Mouse (Mus musculus): ENCODE data around the gene Fgl2. TPM values are rescaled to one million over a fixed set of nuclear protein-coding genes. Genes with fewer than 3 reads are reported as not detected.

Gene Fgl2
- polyA plus RNA-seq, 1 experiment from 2014 or later: 1.3 TPM

GRCm38 (mm10) chr5:21376935-21377334 lies 4.5 kb downstream of the Fgl2 start:
- H3K4me3 ChIP-seq (ENCODE audit: low read depth, low read length): no peak overlapping the region
- no peak for DNase-seq (ENCODE audit: low spot score)
- no peaks in the 10 kb centered on the region for H3K27me3 ChIP-seq (ENCODE audit: control insufficient read depth, insufficient read depth, low read length)
- no peak overlapping the region for H3K4me2 ChIP-seq (ENCODE audit: low read depth, low read length)
- no peak overlapping the region for H3K27ac ChIP-seq (replicated peaks; ENCODE audit: low read depth, low read length)
- no peak overlapping the region for H3K9ac ChIP-seq (replicated peaks; ENCODE audit: low read length)
- WGBS: 59% methylated on average over 4 of the region's 4 CpGs
- no peaks in the 10 kb centered on the region for H3K36me3 ChIP-seq (replicated peaks; ENCODE audit: control insufficient read depth, insufficient read depth, low read depth, low read length)
- no peaks in the 10 kb centered on the region for H3K4me1 ChIP-seq (ENCODE audit: control insufficient read depth, insufficient read depth, low read length)
- H3K9me3 ChIP-seq (replicated peaks; ENCODE audit: control insufficient read depth, low read length): no peaks in the 10 kb centered on the region
- ATAC-seq (replicated peaks; ENCODE audit: insufficient number of reproducible peaks, low FRiP score, low TSS enrichment, low read depth): no peak

- ATAC-seq (replicated peaks; ENCODE audit: insufficient number of reproducible peaks, low FRiP score, low TSS enrichment, low read depth): no peak
- DNase-seq (ENCODE audit: low spot score): no peak
- Histone ChIP-seq H3K4me3 (ENCODE audit: low read depth, low read length) (no peak overlapping the region), H3K4me2 (ENCODE audit: low read depth, low read length) (no peak overlapping the region), H3K9ac (replicated peaks; ENCODE audit: low read length) (no peak overlapping the region), H3K9me3 (replicated peaks; ENCODE audit: control insufficient read depth, low read length) (no peaks in the 10 kb centered on the region), H3K36me3 (replicated peaks; ENCODE audit: control insufficient read depth, insufficient read depth, low read depth, low read length) (no peaks in the 10 kb centered on the region), H3K27me3 (ENCODE audit: control insufficient read depth, insufficient read depth, low read length) (no peaks in the 10 kb centered on the region), H3K27ac (replicated peaks; ENCODE audit: low read depth, low read length) (no peak overlapping the region), H3K4me1 (ENCODE audit: control insufficient read depth, insufficient read depth, low read length) (no peaks in the 10 kb centered on the region)
- WGBS: 75% methylated on average over 2 of the region's 2 CpGs
These were observed 6.0 kb downstream of the Fgl2 start for GRCm38 (mm10) chr5:21378397-21378796.

- no peak for ATAC-seq (replicated peaks; ENCODE audit: insufficient number of reproducible peaks, low FRiP score, low TSS enrichment, low read depth)
- H3K9ac ChIP-seq (replicated peaks; ENCODE audit: low read length): no peak overlapping the region
- no peaks in the 10 kb centered on the region for H3K36me3 ChIP-seq (replicated peaks; ENCODE audit: control insufficient read depth, insufficient read depth, low read depth, low read length)
- no peaks in the 10 kb centered on the region for H3K9me3 ChIP-seq (replicated peaks; ENCODE audit: control insufficient read depth, low read length)
- H3K27ac ChIP-seq (replicated peaks; ENCODE audit: low read depth, low read length): no peak overlapping the region
- H3K4me1 ChIP-seq (ENCODE audit: control insufficient read depth, insufficient read depth, low read length): no peaks in the 10 kb centered on the region
- no peak overlapping the region for H3K4me2 ChIP-seq (ENCODE audit: low read depth, low read length)
- 50% methylated on average over 6 of the region's 6 CpGs for WGBS
- no peak overlapping the region for H3K4me3 ChIP-seq (ENCODE audit: low read depth, low read length)
- no peak for DNase-seq (ENCODE audit: low spot score)
- H3K27me3 ChIP-seq (ENCODE audit: control insufficient read depth, insufficient read depth, low read length): no peaks in the 10 kb centered on the region
These were observed 9.5 kb downstream of the Fgl2 start for GRCm38 (mm10) chr5:21381986-21382385.

GRCm38 (mm10) chr5:21382678-21383077 lies 10.2 kb downstream of the Fgl2 start:
- Histone ChIP-seq H3K4me2 (ENCODE audit: low read depth, low read length) (no peak overlapping the region), H3K27me3 (ENCODE audit: control insufficient read depth, insufficient read depth, low read length) (no peaks in the 10 kb centered on the region), H3K4me1 (ENCODE audit: control insufficient read depth, insufficient read depth, low read length) (no peaks in the 10 kb centered on the region), H3K9ac (replicated peaks; ENCODE audit: low read length) (no peak overlapping the region), H3K36me3 (replicated peaks; ENCODE audit: control insufficient read depth, insufficient read depth, low read depth, low read length) (no peaks in the 10 kb centered on the region), H3K4me3 (ENCODE audit: low read depth, low read length) (no peak overlapping the region), H3K27ac (replicated peaks; ENCODE audit: low read depth, low read length) (no peak overlapping the region), H3K9me3 (replicated peaks; ENCODE audit: control insufficient read depth, low read length) (no peaks in the 10 kb centered on the region)
- DNase-seq (ENCODE audit: low spot score) (no peak), ATAC-seq (replicated peaks; ENCODE audit: insufficient number of reproducible peaks, low FRiP score, low TSS enrichment, low read depth) (no peak)
- 62% methylated on average over 6 of the region's 6 CpGs for WGBS

- H3K27ac ChIP-seq (replicated peaks; ENCODE audit: low read depth, low read length): no peak overlapping the region
- no peak for DNase-seq (ENCODE audit: low spot score)
- no peaks in the 10 kb centered on the region for H3K36me3 ChIP-seq (replicated peaks; ENCODE audit: control insufficient read depth, insufficient read depth, low read depth, low read length)
- H3K4me2 ChIP-seq (ENCODE audit: low read depth, low read length): no peak overlapping the region
- no peaks in the 10 kb centered on the region for H3K9me3 ChIP-seq (replicated peaks; ENCODE audit: control insufficient read depth, low read length)
- H3K4me1 ChIP-seq (ENCODE audit: control insufficient read depth, insufficient read depth, low read length): no peaks in the 10 kb centered on the region
- no peaks in the 10 kb centered on the region for H3K27me3 ChIP-seq (ENCODE audit: control insufficient read depth, insufficient read depth, low read length)
- ATAC-seq (replicated peaks; ENCODE audit: insufficient number of reproducible peaks, low FRiP score, low TSS enrichment, low read depth): no peak
- WGBS: 43% methylated on average over 14 of the region's 14 CpGs
- no peak overlapping the region for H3K9ac ChIP-seq (replicated peaks; ENCODE audit: low read length)
- no peak overlapping the region for H3K4me3 ChIP-seq (ENCODE audit: low read depth, low read length)
These were observed 11.2 kb downstream of the Fgl2 start for GRCm38 (mm10) chr5:21383392-21384251.

- Histone ChIP-seq H3K27me3 (ENCODE audit: control insufficient read depth, insufficient read depth, low read length) (no peaks in the 10 kb centered on the region), H3K27ac (replicated peaks; ENCODE audit: low read depth, low read length) (no peak overlapping the region), H3K4me1 (ENCODE audit: control insufficient read depth, insufficient read depth, low read length) (no peaks in the 10 kb centered on the region), H3K4me2 (ENCODE audit: low read depth, low read length) (no peak overlapping the region), H3K36me3 (replicated peaks; ENCODE audit: control insufficient read depth, insufficient read depth, low read depth, low read length) (no peaks in the 10 kb centered on the region), H3K9me3 (replicated peaks; ENCODE audit: control insufficient read depth, low read length) (no peaks in the 10 kb centered on the region), H3K4me3 (ENCODE audit: low read depth, low read length) (no peak overlapping the region), H3K9ac (replicated peaks; ENCODE audit: low read length) (no peak overlapping the region)
- ATAC-seq (replicated peaks; ENCODE audit: insufficient number of reproducible peaks, low FRiP score, low TSS enrichment, low read depth): no peak
- no peak for DNase-seq (ENCODE audit: low spot score)
- WGBS: 70% methylated on average over 13 of the region's 13 CpGs
These were observed 12.0 kb downstream of the Fgl2 start for GRCm38 (mm10) chr5:21384252-21384960.

GRCm38 (mm10) chr5:21384976-21385375 lies 12.5 kb downstream of the Fgl2 start:
- ATAC-seq (replicated peaks; ENCODE audit: insufficient number of reproducible peaks, low FRiP score, low TSS enrichment, low read depth): no peak
- 95% methylated on average over 9 of the region's 9 CpGs for WGBS
- no peaks in the 10 kb centered on the region for H3K27me3 ChIP-seq (ENCODE audit: control insufficient read depth, insufficient read depth, low read length)

GRCm38 (mm10) chr5:21386432-21386831 lies 14.0 kb downstream of the Fgl2 start:
- no peak for DNase-seq (ENCODE audit: low spot score)

More at GRCm38 (mm10) chr5:21384976-21385375, 12.5 kb downstream of the Fgl2 start:
- H3K9ac ChIP-seq (replicated peaks; ENCODE audit: low read length): no peak overlapping the region
- no peak for DNase-seq (ENCODE audit: low spot score)
- H3K9me3 ChIP-seq (replicated peaks; ENCODE audit: control insufficient read depth, low read length): no peaks in the 10 kb centered on the region
- H3K27ac ChIP-seq (replicated peaks; ENCODE audit: low read depth, low read length): no peak overlapping the region
- H3K4me3 ChIP-seq (ENCODE audit: low read depth, low read length): no peak overlapping the region
- H3K4me2 ChIP-seq (ENCODE audit: low read depth, low read length): no peak overlapping the region
- H3K4me1 ChIP-seq (ENCODE audit: control insufficient read depth, insufficient read depth, low read length): no peaks in the 10 kb centered on the region
- no peaks in the 10 kb centered on the region for H3K36me3 ChIP-seq (replicated peaks; ENCODE audit: control insufficient read depth, insufficient read depth, low read depth, low read length)

More at GRCm38 (mm10) chr5:21386432-21386831, 14.0 kb downstream of the Fgl2 start:
- Histone ChIP-seq H3K4me2 (ENCODE audit: low read depth, low read length) (no peak overlapping the region), H3K4me3 (ENCODE audit: low read depth, low read length) (no peak overlapping the region), H3K27me3 (ENCODE audit: control insufficient read depth, insufficient read depth, low read length) (no peaks in the 10 kb centered on the region), H3K27ac (replicated peaks; ENCODE audit: low read depth, low read length) (no peak overlapping the region), H3K36me3 (replicated peaks; ENCODE audit: control insufficient read depth, insufficient read depth, low read depth, low read length) (no peaks in the 10 kb centered on the region), H3K9me3 (replicated peaks; ENCODE audit: control insufficient read depth, low read length) (no peaks in the 10 kb centered on the region), H3K4me1 (ENCODE audit: control insufficient read depth, insufficient read depth, low read length) (no peaks in the 10 kb centered on the region), H3K9ac (replicated peaks; ENCODE audit: low read length) (no peak overlapping the region)
- no peak for ATAC-seq (replicated peaks; ENCODE audit: insufficient number of reproducible peaks, low FRiP score, low TSS enrichment, low read depth)
- 87% methylated on average over 4 of the region's 4 CpGs for WGBS
